Mouse (Mus musculus): ENCODE measurements around the gene Tent4b.

GRCm38 (mm10) chr8:88282684-88283083 is 83.7 kb downstream of the Tent4b start:
- TF ChIP-seq TAL1 (IDR thresholded peaks at IDR 0.05; ENCODE audit: low read length), result no peak
- no peak for TF ChIP-seq GATA1 (IDR thresholded peaks at IDR 0.05; ENCODE audit: low read length)

Data from erythroblast, embryonic 14.5 days (primary cell).